Mouse (Mus musculus) kidney, postnatal 14 days (tissue): ENCODE results near the gene Nphs1.

Experiments used
- DNase-seq: peaks from one replicate; pipeline ENCODE4 v3.0.0; 2022; ENCODE audit warnings: mixed read lengths

Gene Nphs1

GRCm38 (mm10) chr7:30457629-30458330, at the start of gene Nphs1, which contains the start of gene Kirrel2:
Gene Nphs1 (plus strand): TSS chr7:30458315.
Gene Kirrel2 (minus strand): TSS chr7:30457690.
- DNase-seq = peak; percentile 22

GRCm38 (mm10) chr7:30408639-30409038, 49.5 kb upstream of the Nphs1 start:
- no peak for DNase-seq

GRCm38 (mm10) chr7:30409789-30410188, 48.3 kb upstream of the Nphs1 start:
- no peak for DNase-seq

GRCm38 (mm10) chr7:30411023-30411422, 47.1 kb upstream of the Nphs1 start:
- DNase-seq = no peak

- no peak for DNase-seq
These were observed 45.4 kb upstream of the Nphs1 start for GRCm38 (mm10) chr7:30412735-30413147.

- no peak for DNase-seq
These were observed 44.5 kb upstream of the Nphs1 start, which contains the start of gene Tyrobp for GRCm38 (mm10) chr7:30413596-30413995. Gene Tyrobp (plus strand): TSS chr7:30413760.

- no peak for DNase-seq
These were observed 40.3 kb upstream of the Nphs1 start for GRCm38 (mm10) chr7:30417856-30418255.

GRCm38 (mm10) chr7:30419561-30420499, 38.3 kb upstream of the Nphs1 start, which contains the start of gene Hcst:
Gene Hcst (minus strand): TSS chr7:30419854.
- DNase-seq = no peak

- DNase-seq = no peak
These were observed 37.4 kb upstream of the Nphs1 start for GRCm38 (mm10) chr7:30420673-30421072.

GRCm38 (mm10) chr7:30421175-30421889, 36.8 kb upstream of the Nphs1 start, which contains the start of gene Nfkbid:
Gene Nfkbid (plus strand): TSS chr7:30421732.
- DNase-seq = peak; percentile 78

- DNase-seq = peak; percentile 89
These were observed 36.2 kb upstream of the Nphs1 start for GRCm38 (mm10) chr7:30421890-30422435.

- no peak for DNase-seq
These were observed 35.6 kb upstream of the Nphs1 start for GRCm38 (mm10) chr7:30422560-30422959.

GRCm38 (mm10) chr7:30423071-30423641, 35.0 kb upstream of the Nphs1 start:
- DNase-seq = peak; percentile 30

GRCm38 (mm10) chr7:30429327-30429726, 28.8 kb upstream of the Nphs1 start:
- DNase-seq = no peak

GRCm38 (mm10) chr7:30430191-30430590, 27.9 kb upstream of the Nphs1 start:
- DNase-seq = no peak

- peak; percentile 69 for DNase-seq
These were observed 26.3 kb upstream of the Nphs1 start for GRCm38 (mm10) chr7:30431793-30432192.

GRCm38 (mm10) chr7:30434238-30434637, 23.9 kb upstream of the Nphs1 start:
- DNase-seq = peak; percentile 78

GRCm38 (mm10) chr7:30434701-30435100, 23.4 kb upstream of the Nphs1 start:
- no peak for DNase-seq

GRCm38 (mm10) chr7:30435156-30435555, 23.0 kb upstream of the Nphs1 start:
- no peak for DNase-seq

- no peak for DNase-seq
These were observed 21.2 kb upstream of the Nphs1 start for GRCm38 (mm10) chr7:30436879-30437278.

GRCm38 (mm10) chr7:30439734-30440133, 18.4 kb upstream of the Nphs1 start:
- DNase-seq = no peak

- DNase-seq = peak; percentile 41
These were observed 17.4 kb upstream of the Nphs1 start for GRCm38 (mm10) chr7:30440697-30441096.
